Mouse (Mus musculus) brain, adult 2 months (tissue): ENCODE measurements around the gene Baiap2l1.

ENCODE experiments used
- DNase-seq: peaks from one replicate; pipeline ENCODE4 v3.0.0; 2011; ENCODE audit warnings: low read depth, low spot score

The Baiap2l1 gene

DNA sequence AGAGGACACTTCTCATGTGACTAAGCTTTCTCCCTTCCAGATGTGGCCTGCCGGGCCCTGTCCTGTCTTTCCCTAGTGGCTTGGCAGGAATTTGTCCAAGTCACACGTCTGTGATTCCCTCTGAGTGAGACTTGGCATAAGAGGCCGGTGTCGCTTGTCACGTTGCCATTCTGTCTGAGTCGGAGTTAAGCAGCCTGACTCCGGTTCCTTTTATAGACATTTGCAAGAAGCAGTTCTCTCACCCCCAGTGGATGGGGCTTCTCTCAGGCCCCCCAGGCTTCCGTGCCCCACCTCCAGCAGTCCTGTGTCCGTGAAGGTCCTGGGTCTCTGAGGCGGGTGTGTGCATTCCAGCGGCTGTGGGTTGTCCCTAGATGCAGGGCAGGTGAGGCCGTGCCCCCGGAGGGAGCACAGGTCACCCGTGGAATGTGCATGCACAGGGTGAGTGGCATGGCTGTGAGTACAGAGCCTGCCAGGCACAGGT, 99.7 kb downstream of the Baiap2l1 start:
- DNase-seq: peak; percentile 78

DNA sequence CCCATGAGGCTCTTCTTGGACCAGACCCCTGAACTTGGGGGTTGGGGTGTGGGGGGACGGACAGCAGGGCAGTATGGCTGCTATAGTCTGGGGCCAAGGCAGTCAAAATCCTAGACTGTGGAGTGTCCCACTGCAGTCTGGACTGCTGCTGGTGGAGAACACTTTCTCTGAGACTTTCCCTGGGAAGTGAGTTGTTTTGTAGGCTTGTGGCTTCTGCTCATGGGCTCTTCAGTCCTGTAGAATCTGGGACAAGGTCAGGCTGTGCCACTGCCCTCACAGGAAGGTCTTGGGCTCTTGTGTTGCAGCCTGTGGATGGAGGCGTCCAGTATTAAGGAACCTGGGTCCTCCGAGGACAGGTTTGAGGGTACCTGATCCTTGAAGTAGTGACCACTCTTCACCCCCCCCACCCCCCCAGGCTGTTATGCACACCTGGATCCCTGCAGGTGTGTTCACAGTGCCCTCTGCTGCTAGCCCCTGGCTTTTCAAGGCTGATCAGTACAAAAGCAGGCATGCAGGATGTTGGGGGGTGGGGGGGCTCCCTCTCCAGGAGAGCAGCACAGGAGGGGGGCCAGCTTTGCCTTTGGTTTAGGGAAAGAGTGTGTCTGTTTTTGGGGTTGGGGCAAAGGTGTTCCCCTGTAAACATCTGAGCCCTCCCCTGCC, 100.3 kb downstream of the Baiap2l1 start:
- no peak for DNase-seq

DNA sequence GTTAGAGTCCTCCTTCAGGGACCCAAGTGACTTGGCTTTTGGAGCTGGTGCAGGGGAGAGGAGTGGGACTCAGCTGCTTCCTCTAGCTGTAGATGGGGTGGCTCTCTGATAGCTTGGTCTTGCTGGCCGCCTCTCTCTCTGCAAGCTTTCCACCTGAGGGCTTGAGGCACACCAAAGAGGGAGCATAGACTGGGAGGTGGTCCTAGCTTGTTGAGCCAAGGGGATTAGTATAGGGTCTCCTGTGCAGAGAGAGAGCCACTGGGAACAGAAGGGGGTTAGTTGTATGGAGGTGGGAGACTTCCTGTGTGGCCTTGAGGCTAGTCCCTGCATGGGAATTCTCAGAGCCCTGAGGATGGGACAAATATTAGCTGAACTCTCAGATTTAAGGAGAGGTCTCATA, 101.0 kb downstream of the Baiap2l1 start:
- DNase-seq: no peak

DNA sequence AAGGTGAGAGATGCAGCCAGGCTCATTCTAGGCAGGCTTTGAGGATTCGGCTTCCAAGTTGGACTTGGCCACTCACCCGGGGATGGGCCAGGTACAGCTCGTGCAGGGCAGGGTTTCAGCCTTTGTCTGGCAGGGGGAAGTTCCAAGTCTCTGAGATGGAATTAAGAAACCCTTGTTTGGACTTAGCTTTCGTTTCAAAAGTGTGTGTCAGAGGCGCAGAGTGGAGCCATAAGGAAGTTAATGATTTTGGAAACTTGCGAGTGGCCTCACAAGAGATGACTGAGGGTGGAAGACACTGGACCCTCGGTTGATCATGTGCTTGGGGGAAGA, 101.4 kb downstream of the Baiap2l1 start:
- no peak for DNase-seq

DNA sequence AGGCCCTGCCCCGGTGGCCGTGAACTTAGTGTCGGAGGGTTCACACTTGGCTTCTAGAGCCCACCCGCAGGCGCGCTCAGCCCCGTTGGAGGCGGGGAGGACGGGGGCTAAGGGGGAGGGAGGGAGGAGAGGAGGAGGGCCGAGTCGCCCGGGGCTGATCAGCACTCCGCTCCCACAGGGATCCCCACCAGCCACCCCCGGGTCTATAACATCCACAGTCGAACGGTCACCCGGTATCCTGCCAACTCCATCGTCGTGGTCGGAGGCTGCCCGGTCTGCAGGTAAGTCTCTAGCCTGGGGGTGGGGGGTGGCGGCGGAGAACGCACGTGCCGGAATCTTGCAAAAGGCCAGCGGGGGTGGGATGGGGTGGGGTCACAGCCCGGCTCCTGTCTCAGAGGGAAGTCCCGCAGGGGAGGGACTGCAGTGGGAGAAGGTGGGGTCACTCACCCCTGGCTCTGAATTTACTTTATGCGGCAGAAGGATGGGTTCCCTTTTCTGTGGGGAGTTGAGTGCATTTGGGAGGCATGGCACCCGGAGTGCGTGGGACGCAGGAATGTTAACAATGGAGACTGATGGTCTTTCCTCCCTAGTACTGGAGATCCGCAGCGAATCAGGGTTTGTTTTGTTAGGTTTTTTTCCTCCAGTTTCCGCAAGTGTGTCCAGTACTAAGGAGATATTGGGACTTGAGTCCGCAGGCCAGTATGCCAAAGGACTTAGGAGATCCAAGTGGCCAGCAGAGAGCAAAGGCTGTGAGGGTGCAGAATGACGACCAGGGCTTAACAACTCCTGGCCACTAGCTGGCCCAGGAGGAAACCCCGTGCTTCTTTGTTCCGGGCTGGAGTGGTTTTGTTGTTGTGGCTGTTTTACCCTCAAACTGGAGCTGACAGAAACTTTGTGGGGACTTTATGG, 102.0 kb downstream of the Baiap2l1 start:
- DNase-seq: peak; percentile 58

DNA sequence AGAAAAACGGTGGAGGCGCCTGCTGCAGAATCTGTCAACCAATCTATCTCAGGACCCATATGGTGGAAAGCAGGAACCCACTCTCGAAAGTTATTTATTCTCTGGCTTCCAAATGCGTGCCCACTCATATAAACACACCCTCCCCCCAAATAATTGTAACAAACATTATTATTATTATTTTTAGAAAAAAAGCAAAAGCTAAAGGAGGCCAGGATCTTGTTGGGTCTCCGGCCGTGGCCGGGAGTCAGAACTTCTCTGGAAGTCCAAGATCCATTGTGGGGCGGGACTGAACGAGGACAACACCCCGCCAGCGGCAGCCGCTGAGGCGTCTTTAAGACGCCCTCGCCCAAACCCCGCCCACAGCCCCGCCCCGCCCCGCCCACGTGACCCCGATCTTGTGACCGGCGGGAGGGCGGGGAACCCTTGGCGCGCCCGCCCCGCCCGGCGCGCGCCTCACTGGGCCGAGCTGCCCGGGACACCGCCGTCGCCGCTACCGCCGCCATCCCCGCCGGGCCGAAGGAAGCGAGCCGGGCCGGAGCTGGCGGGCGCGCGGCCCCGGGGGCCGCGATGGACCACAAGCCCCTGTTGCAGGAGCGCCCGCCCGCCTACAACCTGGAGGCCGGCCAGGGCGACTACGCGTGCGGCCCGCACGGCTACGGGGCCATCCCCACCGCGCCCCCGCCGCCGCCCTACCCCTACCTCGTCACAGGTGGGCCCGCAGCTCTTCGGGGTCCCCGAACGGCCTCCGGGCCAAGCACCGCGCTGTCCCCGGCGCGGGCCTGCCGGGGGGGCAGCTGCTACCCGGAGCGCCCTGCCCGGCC, 102.9 kb downstream of the Baiap2l1 start:
- DNase-seq: peak; percentile 92

DNA sequence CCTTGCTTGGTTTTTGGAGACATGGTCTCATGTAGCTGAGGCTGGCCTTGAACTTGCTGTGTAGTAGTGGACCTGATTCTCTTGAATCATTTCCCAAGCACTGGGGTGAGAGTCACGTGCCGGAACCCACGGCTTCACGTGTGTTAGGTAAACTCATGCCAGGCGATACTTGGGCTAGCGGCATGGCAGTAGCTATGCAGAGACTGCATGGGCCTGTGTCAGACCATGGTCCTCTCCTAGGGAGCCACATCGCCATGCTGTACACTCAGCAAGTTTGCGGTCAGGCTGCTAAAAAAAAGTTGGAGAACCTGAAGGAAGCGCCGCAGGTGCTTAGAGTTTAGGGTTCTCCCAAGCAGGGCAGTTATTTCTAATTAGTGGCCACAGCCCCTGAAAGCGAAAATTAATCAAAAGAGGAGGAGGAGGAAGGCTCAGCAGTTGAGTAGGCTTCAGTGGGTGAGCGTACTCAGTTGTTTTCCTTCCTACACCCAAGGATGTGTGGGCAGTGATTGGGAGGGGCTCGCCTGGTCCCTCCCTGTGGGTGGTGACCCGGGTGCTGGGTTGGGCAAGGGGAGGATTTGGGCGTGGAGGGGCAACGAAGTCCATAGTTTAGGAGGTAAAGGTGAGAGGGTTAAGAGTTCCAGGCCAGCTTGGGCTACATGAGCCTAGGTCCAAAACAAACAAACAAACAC, 103.6 kb downstream of the Baiap2l1 start:
- DNase-seq: no peak

DNA sequence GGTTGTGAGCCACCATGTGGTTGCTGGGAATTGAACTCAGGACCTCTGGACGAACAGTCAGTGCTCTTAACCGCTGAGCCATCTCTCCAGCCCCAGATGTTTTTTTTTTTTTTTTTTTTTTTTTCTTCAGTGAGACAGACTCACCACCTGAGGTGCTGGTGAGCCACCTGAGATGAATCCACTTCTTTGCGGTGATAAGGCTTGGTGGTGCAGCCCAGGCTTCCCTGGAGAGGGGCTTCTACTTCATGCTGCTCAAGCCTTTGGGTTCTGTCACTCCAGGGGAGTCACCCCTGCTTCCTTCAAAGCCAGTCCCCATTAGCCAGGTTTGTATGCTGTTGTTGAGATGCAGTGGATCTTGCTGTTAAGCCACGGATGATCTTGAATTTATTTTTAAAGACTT, 104.7 kb downstream of the Baiap2l1 start:
- DNase-seq: no peak

DNA sequence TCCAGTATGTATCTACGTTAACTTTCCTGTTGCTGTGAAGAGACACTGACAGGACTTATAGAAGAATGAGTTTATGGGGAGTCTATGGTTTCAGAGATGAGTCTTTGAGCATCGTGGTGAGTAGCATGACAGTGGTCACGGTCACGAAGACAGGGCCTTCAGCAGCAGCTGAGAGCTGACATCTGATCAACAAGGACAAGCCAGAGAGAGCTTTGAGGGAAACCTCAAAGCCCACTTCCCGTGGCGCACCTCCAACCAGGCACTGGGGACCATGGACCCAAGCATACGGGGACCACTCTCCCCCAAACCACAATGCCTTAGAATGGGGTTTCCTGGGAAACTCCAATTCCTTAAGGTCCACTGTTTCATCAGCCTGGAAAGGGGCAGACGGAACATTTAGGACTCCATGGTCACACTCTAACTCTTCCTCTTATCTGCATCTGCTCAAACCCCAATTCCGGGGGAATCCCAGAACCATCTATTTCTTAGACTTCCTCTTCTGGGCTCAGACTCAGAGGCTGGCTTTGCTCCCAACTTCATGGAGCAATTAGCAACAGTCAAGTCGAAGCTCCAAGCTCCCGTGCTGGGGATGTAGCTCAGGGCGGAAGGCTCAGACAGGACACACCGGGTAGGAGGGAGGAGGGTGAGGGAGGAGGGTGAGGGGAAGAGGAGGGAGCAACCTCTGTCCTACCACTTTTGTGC, 105.9 kb downstream of the Baiap2l1 start:
- DNase-seq: no peak

DNA sequence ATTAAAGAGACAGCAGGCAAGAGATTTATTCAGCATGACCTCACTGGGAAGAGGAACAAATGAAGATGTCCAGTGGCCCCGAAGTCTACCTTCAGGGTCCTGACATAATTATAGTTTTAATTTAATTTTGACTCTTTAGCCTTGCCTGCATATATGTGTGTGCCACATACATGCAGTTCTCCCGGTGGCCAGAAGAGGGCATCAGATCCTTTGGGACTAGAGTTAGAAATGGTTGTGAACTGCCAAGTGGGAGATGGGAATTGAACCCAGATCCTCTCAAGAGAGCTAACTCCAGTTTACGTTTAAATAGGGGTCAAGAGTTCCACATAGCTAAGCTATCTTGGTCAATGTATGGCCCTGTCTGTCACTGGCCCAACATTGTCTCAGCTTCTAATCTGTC, 108.0 kb downstream of the Baiap2l1 start:
- DNase-seq: no peak

DNA sequence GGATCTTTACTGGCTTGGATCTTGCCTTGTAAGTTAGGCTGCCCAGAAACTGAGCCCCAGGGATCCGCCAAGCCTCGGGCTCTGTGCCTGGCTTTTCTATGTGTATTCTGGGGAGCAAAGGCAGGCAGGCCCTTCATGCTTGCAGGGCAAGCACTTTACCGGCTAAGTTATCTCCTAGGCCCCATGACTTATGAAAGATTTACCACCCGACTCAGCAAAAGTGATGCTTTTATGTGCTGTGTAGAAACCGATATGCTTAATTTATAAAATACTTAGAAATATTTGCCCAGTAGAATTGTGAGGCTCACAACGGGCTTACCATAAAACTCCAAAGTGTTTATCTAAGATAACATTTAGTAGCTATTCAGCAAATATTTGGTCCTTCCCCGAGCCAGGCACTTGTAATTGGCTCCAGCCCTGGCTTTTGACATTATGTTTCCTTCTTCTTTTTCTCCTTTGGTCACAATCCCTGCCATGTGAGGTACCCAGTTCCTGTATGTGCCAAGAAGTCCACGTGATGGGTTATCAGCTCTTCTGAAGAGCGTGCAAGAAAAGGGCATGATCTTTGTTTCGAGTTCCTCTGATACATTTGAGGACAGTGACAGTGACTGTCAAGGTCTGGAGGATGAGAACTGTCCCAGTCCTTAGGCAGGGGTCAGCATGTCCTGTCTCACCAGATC, 109.9 kb downstream of the Baiap2l1 start:
- peak; percentile 46 for DNase-seq

DNA sequence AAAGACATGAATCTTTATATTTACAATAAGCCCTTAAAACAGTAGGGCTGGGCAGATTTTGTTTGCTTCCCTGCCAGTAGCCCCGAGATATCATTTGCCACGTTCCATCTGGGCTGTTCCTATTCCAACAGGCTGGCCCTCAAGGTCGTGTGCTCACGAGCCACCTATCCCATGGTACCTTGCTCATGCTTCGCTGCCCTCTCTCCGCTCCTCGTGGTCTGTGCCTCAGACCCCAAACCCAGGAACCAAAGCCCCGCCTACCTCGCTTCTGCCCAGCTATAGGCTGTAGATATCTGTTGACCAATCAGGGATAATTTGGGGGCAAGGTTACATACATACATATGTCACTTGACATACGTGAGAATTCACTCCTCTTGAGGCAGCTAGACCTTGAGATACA, 110.6 kb downstream of the Baiap2l1 start:
- DNase-seq: no peak

DNA sequence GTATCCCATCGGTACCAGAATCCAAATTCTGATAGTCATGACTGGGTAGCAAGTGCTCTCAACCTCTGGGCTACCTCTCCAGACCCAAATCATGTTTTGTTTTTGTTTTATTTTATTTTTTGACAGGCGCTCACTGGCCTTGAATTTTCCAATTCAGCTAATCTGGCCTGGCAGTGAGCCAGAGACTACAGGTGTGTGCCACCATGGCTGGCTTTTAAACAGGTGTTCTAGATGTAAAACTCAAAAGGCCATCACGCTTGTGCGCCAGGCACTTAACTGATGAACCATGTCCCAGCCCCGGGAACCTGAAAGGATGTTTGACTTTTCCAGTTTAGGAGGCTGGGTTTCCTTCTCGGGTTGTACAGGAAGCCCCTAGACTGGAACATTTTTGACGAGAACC, 111.2 kb downstream of the Baiap2l1 start:
- no peak for DNase-seq

DNA sequence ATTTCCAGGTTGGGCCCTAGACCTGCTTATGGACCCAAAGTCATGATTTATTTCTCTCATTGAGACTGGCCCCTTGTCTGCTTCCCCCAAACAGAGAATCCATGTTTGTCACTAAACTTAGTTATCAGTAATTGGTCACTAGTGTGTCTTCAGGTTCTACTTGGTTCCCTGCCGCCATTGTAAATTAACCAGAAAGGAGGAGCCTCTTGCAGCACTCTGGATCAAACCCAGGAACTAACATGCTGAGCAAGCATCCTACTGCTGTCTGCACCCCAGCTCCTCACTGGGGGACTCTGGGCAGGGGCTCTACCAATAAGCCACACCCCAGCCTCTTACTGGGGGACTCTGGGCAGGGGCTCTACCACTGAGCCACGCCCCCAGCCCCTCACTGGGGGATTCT, 112.3 kb downstream of the Baiap2l1 start:
- no peak for DNase-seq

DNA sequence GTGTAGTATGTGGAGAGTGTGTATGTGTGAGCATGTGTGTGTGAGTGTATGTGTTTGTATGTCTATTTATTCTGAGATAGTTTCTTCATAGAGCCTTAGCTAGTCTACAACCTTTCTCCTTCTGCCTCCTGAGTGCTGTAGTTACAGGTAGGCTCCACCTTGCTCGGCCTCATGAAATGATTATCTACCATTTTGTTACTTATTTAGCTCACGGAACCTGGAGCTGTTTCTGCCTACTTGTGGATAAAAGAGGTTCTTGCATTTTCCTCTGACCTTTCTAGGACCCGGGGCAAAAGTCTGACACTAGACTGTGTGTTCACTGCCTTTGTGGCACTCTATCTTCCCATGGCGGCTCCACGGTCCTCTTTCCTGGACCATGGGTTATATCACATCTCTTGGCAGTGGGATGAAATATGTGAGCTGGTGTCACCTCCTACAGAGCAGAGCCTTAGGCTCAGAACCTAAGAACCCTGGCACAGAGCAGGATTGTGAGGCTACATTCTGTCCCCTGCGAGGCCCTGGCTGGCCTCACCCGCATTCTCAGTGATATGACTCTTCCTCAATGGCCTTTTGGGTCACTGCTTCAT, 113.9 kb downstream of the Baiap2l1 start, which contains the start of gene Bri3:
Gene Bri3 (plus strand): TSS at position 537 of the 587 bp plus-strand sequence.
- DNase-seq: no peak

DNA sequence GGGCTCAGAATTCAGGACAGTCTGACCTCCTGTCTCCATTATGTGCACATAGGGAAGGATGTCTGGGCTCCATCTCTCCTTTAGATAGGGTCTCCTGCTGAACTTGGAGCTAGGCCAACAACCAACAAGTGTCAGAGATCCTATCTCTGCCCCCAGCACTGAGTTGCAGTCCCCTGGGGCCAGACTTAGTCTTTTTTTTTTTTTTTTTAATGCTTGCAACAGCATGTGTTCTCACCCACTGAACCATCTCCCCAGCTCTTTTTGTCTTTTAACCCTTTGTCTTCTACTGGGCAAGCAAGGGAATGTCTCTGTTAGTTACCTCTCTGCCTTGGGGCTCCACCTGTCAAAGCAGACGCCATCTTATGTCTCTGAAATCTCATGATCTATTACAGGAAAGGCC, 118.9 kb downstream of the Baiap2l1 start:
- no peak for DNase-seq

DNA sequence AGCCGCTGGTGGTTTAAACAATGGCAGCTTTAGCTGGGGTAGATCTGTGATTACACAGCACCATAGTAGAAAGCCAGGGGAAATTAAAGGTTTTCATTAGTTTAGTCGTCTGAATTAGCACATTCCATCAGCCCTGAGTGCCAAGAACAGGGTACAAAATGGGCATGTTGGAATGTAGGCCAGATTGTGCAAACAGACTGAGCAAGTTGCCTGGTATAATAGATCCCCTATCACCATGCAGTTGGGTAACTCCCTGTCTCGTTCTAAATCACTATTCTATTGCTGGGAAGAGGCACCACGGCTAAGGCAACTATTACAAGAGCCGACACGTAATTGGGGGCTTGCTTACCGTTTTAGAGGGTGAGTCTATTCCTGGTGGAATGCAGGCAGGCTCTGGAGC, 123.2 kb downstream of the Baiap2l1 start:
- peak; percentile 72 for DNase-seq

DNA sequence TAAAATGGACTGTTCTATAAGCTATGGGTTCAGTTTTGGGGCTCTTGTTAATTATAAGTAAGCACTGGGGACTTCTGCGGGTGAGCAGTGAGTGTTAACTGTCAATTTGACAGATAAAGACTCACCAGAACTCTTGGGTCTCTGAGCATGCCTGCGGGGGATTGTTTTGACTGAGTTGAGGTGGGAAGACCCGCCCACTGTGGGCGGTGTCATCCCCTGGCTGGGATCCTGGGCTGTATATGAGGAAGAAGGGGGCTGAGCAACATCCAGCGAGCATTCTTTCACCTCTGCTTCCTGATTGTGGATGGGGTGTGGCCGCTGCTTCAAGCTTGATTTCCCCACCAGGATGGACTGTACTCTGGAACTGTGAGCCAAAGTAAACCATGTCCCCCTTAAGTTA, 123.7 kb downstream of the Baiap2l1 start:
- DNase-seq: no peak

DNA sequence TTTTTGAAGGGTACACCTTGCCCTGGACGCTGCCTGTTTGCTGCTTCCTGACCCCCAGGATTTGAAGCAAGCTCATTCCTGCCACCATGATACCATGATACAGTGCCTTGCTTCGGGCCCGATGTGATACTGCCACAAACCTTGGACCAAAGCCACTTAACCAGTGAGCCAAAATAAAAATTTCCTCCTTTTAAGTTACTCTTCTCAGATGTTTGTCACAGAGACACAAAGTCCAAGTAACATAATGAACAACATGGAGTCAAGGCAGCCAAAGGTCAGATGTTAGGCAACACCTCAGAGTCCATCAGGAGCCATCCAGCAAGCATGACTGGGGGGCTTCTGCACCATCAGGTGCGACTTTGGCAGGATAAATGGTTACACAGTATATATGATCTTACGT, 125.4 kb downstream of the Baiap2l1 start:
- DNase-seq: no peak

DNA sequence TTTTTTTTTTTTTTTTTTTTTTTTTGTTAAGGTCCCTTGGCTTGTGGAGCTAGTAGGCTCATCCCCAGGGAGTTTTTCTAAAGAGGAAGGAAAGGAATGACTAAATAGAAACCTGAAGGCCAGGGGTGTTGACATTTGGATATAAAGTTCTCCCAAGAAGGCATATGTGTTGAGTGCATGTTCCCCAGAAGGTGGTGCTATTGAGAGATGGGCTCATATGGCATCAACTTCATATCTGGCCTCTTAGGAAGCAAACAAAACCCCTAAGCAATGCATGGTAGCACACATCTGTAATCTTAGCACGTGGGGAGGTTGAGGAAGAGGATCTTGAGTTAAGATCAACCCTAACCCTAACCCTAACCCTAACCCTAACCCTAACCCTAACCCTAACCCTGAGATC, 126.5 kb downstream of the Baiap2l1 start:
- peak; percentile 50 for DNase-seq
